Mouse (Mus musculus) neural tube, embryonic 14.5 days (tissue): ENCODE data around the gene Btbd18. TPM values are rescaled to one million over a fixed set of nuclear protein-coding genes. Genes with fewer than 3 reads are reported as not detected.

Experiments used
- ATAC-seq: fragments of 200-750 bp; cut with Nextera tagmentation; 2 replicates; pipeline ENCODE4 v1.8.0; 2017; ENCODE audit warnings: low read depth, mild to moderate bottlenecking, moderate TSS enrichment, moderate library complexity
- H3K27ac ChIP-seq: fragments of 300-500 bp; sonication (generic); 2 replicates; pipeline ENCODE4 v1.5.1; 2014; ENCODE audit warnings: low read depth, mild to moderate bottlenecking, control low read depth, low read length, moderate library complexity, mixed read lengths
- H3K27me3 ChIP-seq: fragments of 300-500 bp; sonication (generic); 2 replicates; pipeline ENCODE4 v1.6.1; 2014; ENCODE audit warnings: low read length; ENCODE audit not compliant: control insufficient read depth, insufficient read depth
- H3K36me3 ChIP-seq: fragments of 300-500 bp; sonication (generic); 2 replicates; pipeline ENCODE4 v1.6.1; 2014; ENCODE audit warnings: low read length, mixed read lengths; ENCODE audit not compliant: control insufficient read depth, insufficient read depth
- H3K4me1 ChIP-seq: fragments of 300-500 bp; sonication (generic); 2 replicates; pipeline ENCODE4 v1.6.1; 2014; ENCODE audit warnings: low read length; ENCODE audit not compliant: control insufficient read depth, insufficient read depth
- H3K4me2 ChIP-seq: fragments of 300-500 bp; sonication (generic); 2 replicates; pipeline ENCODE4 v1.6.1; 2014; ENCODE audit warnings: mild to moderate bottlenecking, low read depth, low read length, control low read depth
- H3K4me3 ChIP-seq: fragments of 300-500 bp; sonication (generic); 2 replicates; pipeline ENCODE4 v1.5.1; 2014; ENCODE audit warnings: low read depth, low read length, control low read depth, mixed read lengths
- H3K9ac ChIP-seq: fragments of 300-500 bp; sonication (generic); replicated peaks from 2 replicates; pipeline ENCODE4 v1.6.1; 2014; ENCODE audit warnings: low read depth, mild to moderate bottlenecking, control low read depth, low read length, mixed read lengths
- H3K9me3 ChIP-seq: fragments of 300-500 bp; sonication (generic); 2 replicates; pipeline ENCODE4 v1.6.1; 2016; ENCODE audit warnings: low read length; ENCODE audit not compliant: control insufficient read depth
- WGBS: fragments of 180-500 bp; shearing (Covaris S2); extraction: QIAGEN DNeasy Blood & Tissue Kit; methylation state at CpG from one replicate; pipeline ENCODE4 v1.1.7; 2014; 5-methylcytosine and 5-hydroxymethylcytosine counted together
- polyA plus RNA-seq: library from polyadenylated mRNA; unstranded; fragments of >200 nt; fragmentation: Nextera tagmentation; extraction: Ambion mirVana; gene quantifications from 2 replicates; pipeline ENCODE4 v1.2.1, GENCODE M21; 2014

Gene Btbd18
- polyA plus RNA-seq, 1 experiment from 2014 or later: 0.44 TPM

DNA sequence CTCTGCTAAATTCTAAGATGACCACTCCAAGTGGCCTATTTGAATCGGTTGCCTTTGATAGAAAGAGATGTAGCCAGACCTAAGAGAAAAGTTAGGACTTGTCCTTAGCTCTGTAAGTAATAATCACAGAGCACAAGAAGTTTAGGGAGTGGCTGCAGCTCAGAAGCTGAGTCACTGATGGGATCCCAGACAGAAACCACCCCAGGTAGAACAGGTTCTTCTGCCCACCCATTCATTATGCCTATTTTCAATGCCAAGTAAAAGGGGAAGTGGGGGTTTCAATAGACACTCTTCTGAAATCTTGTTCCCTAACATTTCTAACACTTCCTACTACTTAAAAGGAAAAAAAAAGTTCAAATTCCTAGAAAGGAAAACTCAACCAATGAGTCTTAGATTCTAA, 46.4 kb downstream of the Btbd18 start:
- peaks cover 3% of the 10 kb centered on the region; the same call in 1 of the 2 replicates for H3K36me3 ChIP-seq
- H3K4me1 ChIP-seq: peaks cover 3% of the 10 kb centered on the region; the same call in 1 of the 2 replicates
- ATAC-seq: no peak
- WGBS: 95% methylated on average over 1 of the region's 1 CpGs
- H3K9me3 ChIP-seq: no peaks in the 10 kb centered on the region
- H3K9ac ChIP-seq: no peak overlapping the region
- no peak overlapping the region for H3K4me2 ChIP-seq
- H3K27me3 ChIP-seq: no peaks in the 10 kb centered on the region
- H3K4me3 ChIP-seq: no peak overlapping the region
- no peak overlapping the region for H3K27ac ChIP-seq

DNA sequence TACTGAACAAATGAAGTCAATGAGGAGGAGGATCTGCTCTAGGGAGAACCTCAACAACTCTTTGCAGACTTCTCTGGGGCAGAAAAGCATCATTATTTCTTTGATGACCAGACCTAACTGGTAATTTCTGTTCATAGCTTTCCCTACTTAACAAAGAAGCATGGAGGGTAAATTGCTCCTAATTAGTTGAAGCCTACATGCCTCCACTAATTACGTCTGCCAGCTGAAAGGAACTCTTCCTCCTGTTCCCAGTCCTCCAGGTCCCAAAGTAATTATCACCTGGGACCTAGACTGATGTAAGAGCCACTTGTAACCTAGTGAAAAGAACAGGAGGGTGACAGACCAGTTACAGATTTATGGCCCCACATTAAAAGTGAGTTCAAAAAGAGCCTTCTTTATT, 48.6 kb downstream of the Btbd18 start:
- H3K4me1 ChIP-seq: peaks cover 4% of the 10 kb centered on the region; the same call in 1 of the 2 replicates
- no peak overlapping the region for H3K4me3 ChIP-seq
- peaks cover 10% of the 10 kb centered on the region; the same call in 1 of the 2 replicates for H3K36me3 ChIP-seq
- H3K9ac ChIP-seq: no peak overlapping the region
- no peak overlapping the region for H3K4me2 ChIP-seq
- H3K9me3 ChIP-seq: no peaks in the 10 kb centered on the region
- ATAC-seq: no peak
- 13% methylated on average over 1 of the region's 1 CpGs for WGBS
- no peak overlapping the region for H3K27ac ChIP-seq
- H3K27me3 ChIP-seq: no peaks in the 10 kb centered on the region

DNA sequence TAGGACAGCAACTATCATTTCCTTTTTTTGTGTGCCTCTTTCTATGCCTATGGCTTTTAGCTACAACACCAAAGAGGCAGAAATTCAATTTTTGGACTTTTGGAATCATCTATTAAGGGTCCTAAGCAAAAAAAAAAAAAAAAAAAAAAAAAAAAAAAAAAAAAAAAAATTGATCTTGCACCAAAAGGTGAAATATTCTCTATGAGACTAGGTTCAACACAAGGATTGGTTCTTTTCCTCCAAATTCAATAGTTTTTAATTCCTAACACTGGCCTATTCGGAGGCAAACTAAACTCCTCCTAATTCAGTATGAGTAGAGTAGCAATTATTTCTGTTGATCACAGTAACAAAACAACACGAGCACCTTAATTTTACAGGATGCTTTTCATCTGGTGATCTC, 53.0 kb downstream of the Btbd18 start:
- no peak overlapping the region for H3K27ac ChIP-seq
- 93% methylated on average over 2 of the region's 2 CpGs for WGBS
- H3K4me1 ChIP-seq: peaks cover 16% of the 10 kb centered on the region; the same call in 1 of the 2 replicates
- H3K4me2 ChIP-seq: no peak overlapping the region
- no peak overlapping the region for H3K4me3 ChIP-seq
- no peak for ATAC-seq
- H3K27me3 ChIP-seq: no peaks in the 10 kb centered on the region
- H3K36me3 ChIP-seq: peaks cover 10% of the 10 kb centered on the region; the same call in 1 of the 2 replicates
- no peak overlapping the region for H3K9ac ChIP-seq
- no peaks in the 10 kb centered on the region for H3K9me3 ChIP-seq

DNA sequence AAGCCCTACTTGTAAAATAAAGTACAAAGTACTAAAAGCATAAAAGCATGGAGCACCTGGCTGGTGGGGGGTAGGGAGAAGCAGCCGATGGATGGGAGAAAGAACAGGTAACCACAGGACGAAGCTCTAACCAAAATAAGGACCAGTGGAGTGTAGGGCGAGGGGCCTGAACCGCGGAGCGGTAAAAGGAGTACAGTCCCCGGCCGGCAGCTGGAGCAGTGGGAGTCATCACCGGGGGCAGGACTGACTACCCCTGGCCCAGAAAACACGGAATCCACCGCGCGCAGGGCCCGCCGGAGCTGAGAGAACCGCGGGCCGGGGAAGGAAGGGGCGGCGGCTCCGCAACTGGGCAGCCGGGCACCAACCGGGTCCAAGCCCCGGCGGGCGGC, 55.5 kb downstream of the Btbd18 start:
- peaks cover 13% of the 10 kb centered on the region; the same call in 1 of the 2 replicates for H3K4me1 ChIP-seq
- no peak; the same call in 1 of the 2 replicates for ATAC-seq
- WGBS: 0% methylated on average over 9 of the region's 26 CpGs

DNA sequence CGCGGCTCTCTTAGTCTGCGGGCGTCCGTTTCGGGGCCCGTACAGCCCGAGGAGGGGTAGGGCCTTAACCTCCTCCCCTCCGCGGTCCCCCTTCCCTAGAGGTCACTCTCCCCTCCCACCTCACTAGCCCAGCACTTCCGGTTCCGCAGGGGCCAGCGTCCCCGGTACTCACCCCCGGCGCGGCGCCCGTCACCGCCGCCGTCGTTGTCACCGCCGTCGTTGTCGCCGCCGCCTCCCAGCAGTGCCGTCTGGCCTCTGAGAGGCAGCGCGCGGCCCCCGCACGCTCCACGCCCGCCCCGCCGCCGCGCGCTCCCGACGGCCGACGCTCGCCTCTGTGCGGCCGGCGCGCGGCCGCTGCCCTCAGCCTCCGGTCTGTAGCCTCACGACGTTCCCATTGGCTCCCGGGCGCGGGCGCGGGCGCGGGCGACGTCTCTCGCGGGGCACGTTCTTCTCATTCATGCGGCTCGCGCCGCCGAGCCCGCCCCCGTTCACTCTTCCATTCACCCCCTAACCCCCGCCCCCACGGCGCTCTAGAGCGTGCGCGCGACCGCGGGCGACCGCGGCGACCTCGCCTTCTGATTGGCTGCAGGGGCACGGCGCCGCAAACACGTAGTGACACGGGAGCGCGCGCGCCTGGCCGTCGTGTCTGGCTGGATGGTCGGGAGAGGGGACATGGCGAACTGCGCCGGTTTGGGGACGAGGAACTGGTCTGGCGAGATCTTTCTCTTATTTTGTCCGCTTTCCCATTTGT, 56.1 kb downstream of the Btbd18 start, which contains the start of gene Zdhhc5:
TSS of gene Zdhhc5 (minus strand) at position 370 of the 751 bp plus-strand sequence.
- peak within 1 kb of the TSS; percentile 95 for H3K27ac ChIP-seq
- H3K4me1 ChIP-seq: peaks cover 13% of the 10 kb centered on the region; the same call in 1 of the 2 replicates
- H3K4me2 ChIP-seq: peak within 1 kb of the TSS; percentile 71
- H3K9ac ChIP-seq: peak within 1 kb of the TSS; percentile 92
- ATAC-seq: peak; percentile 96
- H3K36me3 ChIP-seq: peaks cover 10% of the 10 kb centered on the region; the same call in 1 of the 2 replicates
- WGBS: under 1% methylated on average over 89 of the region's 107 CpGs
- no peaks in the 10 kb centered on the region for H3K9me3 ChIP-seq
- H3K27me3 ChIP-seq: no peaks in the 10 kb centered on the region
- H3K4me3 ChIP-seq: peak within 1 kb of the TSS; percentile 91

More for the DNA sequence above, 55.5 kb downstream of the Btbd18 start:
- Histone ChIP-seq H3K27me3 (no peaks in the 10 kb centered on the region), H3K9me3 (no peaks in the 10 kb centered on the region), H3K9ac (peak overlapping the region; percentile 92), H3K4me3 (peak overlapping the region; percentile 91), H3K4me2 (peak overlapping the region; percentile 71), H3K27ac (peak overlapping the region; percentile 95), H3K36me3 (peaks cover 10% of the 10 kb centered on the region; the same call in 1 of the 2 replicates)

DNA sequence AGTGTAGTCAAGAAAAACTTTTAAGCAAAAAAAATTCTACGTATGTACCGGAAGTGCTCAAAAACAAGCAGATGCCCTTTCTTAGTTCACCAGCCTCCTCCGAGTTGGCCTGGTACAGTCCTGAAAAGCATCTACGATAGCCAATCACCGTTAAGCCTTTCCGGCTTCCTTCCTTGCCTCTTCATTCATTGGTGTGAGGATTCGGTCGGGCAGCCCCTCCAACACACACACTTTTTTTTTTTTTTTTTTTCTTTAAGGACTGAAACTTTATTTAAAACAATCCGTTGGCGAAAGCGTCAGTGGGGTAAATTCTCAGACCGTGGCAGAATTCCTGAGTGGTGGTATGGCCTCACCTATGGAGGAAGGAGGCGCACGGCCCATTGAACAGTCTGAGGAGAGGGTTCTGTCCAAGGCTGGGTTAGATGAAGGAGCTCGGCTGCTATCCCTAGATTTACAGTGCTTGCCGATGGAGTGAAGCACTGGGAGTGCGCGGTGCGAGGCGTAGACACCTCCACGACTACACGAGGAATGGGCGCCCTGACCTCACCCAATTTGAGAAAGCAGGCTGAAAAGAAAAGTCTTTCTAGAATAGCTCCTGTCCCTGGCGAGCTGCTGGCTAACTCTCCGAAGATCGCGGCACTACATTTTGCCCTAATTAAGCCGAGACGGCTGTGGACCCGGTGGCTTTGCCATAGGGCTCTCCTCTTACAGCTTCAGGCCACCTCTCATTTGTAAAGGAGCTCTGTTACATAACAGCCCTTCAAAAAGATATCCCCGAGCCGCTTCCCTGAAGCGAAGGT, 56.9 kb downstream of the Btbd18 start:
- Histone ChIP-seq H3K4me2 (peak overlapping the region; percentile 64), H3K9me3 (no peaks in the 10 kb centered on the region), H3K4me3 (peak overlapping the region; percentile 91), H3K27me3 (no peaks in the 10 kb centered on the region), H3K36me3 (0 out of 2 replicates have a peak, but pooled peaks cover 3% of the 10 kb centered on the region), H3K27ac (peak overlapping the region; percentile 95), H3K4me1 (peaks cover 13% of the 10 kb centered on the region; the same call in 1 of the 2 replicates), H3K9ac (peak overlapping the region; percentile 92)
- peak; percentile 96 for ATAC-seq
- under 1% methylated on average over 33 of the region's 33 CpGs for WGBS

DNA sequence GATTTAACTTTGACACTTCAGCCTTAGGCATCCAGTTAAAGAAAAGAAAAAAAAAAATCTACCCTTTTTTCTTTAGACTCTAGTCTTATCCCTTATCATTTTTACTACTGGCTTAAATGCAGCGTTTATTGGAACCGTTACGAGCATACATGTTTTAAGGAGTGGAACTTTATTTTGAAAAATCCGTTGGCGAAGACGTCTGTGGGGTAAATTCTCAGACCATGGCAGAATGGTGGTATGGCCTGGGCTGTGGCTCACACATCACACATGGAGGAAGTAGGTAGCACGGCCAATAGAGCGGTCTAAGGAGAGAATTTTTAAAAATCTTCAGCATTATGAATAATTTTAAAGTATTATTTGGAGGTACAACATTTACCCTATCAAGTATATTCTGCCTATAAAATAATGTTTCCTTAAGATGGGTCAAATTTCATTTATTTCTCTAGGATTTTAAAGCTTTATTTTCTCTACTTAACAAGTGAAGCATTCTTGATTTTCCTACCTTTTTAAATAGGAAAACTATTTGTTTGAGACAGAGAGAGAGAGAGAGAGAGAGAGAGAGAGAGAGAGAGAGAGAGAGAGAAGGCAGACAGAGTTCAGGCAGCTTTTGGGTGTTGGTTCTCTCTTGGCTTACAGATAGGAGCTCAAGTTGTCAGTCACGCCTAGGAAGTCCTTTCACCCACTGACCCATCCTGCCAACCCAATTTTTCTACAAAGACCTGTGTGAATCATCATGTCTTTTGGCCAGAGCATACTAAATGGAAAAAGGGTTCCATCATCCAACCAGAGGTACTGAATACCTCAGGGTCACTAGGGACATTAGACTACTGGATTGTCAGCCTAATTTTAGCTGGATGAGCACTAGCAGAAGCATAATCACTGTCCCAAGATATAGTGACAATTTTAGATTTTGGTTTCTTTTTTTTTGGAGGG, 57.8 kb downstream of the Btbd18 start:
- no peak for ATAC-seq

DNA sequence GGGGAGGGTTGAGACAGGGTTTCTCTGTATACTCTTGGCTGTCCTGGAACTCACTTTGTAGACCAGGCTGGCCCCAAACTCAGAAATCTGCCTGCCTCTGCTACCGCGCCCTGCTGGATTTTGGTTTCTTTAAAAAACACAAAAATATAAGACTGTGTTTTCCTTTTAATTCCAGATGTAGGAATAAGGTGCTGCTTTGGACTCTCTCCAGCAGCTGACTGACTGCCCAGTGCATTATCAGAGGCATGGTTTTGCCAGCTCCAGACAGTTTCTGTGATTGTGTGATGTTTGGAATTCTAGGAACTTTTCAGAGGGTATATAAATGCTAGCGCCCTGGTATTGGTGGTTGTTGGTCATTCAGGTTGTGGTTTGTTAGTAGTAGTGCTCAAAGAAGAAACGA, 58.5 kb downstream of the Btbd18 start:
- no peak overlapping the region for H3K4me2 ChIP-seq
- no peaks in the 10 kb centered on the region for H3K9me3 ChIP-seq
- H3K4me3 ChIP-seq: no peak overlapping the region
- ATAC-seq: no peak
- H3K9ac ChIP-seq: no peak overlapping the region
- no peaks in the 10 kb centered on the region for H3K27me3 ChIP-seq
- H3K36me3 ChIP-seq: no peaks in the 10 kb centered on the region
- H3K27ac ChIP-seq: no peak overlapping the region
- H3K4me1 ChIP-seq: peaks cover 13% of the 10 kb centered on the region; the same call in 1 of the 2 replicates
- 97% methylated on average over 4 of the region's 4 CpGs for WGBS

More for the DNA sequence above, 57.8 kb downstream of the Btbd18 start:
- peaks cover 13% of the 10 kb centered on the region; the same call in 1 of the 2 replicates for H3K4me1 ChIP-seq
- peak overlapping the region; percentile 95; the same call in 1 of the 2 replicates for H3K27ac ChIP-seq
- 44% methylated on average over 9 of the region's 9 CpGs for WGBS
- H3K9me3 ChIP-seq: no peaks in the 10 kb centered on the region
- peak overlapping the region; percentile 64 for H3K4me2 ChIP-seq
- H3K36me3 ChIP-seq: no peaks in the 10 kb centered on the region
- H3K27me3 ChIP-seq: no peaks in the 10 kb centered on the region
- H3K9ac ChIP-seq: peak overlapping the region; percentile 34; the same call in 1 of the 2 replicates
- H3K4me3 ChIP-seq: peak overlapping the region; percentile 91
